Mouse (Mus musculus): ENCODE results near the gene Ezr.

Gene Ezr

DNA sequence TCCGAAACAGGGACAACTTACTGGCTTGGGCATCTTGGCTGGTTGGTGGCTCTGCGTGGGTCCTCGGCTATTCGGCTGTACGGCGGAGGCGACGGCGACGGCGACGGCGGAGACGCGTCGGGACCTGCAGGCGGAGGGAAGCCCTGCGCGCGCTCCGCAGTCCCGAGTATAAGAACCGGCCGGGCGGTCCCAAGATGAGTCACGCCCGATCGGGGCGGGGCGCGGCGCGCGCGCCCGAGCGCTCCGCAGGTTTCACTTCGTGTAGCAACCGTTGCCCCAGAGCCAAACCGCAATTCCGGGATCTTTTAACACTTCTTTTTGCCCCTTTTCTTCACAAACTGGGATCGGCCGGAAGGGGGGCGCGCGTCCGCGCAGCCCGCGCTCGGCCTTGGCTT, at the start of gene Ezr:
Ezr (minus strand) TSS at position 174 of the 395 bp plus-strand sequence.
- DNase-seq, result peak; percentile 86 to 89

DNA sequence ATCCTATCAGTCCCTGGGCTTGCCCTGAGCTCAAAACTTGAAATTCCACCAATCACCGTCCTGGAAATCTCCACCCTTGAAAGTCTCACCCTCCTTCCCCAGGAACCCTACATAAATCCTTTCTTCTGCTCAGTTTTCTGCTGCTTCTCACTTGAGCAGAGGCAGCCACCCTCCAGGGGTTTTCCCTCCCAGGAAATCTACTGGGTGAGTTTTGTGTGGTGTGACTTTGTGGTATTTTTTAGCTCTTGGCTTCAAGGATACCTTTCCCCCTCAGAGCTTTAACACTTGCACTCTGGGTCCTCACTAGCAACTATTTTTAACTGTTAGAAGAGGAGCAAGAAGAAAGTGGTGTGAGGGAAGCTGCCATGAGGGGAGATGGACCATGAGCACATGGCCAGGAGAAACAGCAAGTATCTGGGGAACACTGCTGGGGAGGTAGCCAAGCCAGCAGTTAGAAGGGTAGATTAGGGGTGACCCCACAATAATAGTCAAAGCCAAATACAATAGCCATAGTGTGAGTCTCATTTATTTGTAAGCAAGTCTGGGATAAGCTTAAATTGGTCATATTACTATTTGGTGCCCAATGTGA, 47.5 kb upstream of the Ezr start:
- DNase-seq, result no peak

DNA sequence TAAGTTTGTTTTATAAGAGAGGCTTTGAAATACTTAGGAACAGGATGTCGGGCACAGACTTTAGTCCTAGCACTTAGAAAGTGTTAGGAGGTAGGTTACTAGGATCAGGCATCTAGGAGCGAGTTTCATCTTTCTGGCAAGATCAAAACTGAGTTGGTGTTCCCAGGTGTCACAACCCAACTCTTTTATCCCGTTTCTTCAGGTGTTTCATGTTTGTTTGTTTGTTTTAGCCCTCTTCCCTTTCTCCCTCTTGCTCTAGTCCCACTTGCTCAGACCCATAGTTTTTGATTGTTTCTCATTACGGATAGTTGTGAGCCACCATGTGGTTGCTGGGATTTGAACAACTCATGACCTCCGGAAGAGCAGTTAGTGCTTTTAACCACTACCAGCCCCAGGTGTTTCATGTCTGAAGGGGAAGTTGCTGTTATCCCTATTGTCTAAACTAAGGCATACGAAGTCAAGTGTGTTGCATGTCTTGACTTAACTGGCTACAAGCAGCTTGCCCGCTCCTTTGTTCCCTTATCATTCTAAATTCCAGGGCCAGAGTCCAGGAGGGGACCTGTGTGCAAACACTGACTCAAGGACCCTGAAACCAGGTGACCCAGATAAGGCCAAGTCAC, 46.1 kb upstream of the Ezr start:
- DNase-seq, result no peak

DNA sequence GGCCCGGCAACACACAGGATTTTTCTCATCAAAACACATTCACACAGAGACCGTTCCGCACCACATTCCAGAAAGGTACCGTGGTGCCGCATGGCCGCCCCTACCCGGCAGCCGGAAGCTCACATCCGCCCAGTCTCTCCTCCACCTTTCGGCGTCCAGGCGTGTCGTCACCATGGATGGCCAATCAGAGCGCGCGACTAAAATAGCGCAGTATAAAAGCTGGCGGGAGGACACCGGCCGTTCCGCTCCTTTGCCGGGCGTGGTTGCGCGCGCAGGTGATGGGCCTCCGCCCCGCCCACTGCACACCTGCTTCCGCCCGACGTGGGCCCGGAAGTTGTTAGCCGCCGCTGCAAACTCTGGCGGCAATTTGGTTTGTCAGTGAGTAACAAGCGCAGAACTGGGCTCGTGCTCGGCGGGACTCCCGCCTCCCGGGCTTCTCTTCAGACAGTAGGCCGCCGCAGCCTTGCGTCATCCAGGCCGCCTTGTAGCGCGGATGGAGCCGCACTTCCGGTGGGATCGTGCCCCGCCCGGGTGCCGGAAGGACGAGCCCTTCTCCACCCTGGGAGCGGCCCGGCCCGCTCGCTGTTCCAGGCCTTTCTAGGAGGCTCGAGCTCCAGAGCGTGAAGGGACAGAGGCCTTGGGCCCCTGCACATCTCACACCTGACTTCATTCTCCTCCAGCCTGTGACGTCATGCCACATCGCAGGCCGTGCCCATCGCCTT, 45.3 kb upstream of the Ezr start:
- DNase-seq, result peak; percentile 98 to 99

DNA sequence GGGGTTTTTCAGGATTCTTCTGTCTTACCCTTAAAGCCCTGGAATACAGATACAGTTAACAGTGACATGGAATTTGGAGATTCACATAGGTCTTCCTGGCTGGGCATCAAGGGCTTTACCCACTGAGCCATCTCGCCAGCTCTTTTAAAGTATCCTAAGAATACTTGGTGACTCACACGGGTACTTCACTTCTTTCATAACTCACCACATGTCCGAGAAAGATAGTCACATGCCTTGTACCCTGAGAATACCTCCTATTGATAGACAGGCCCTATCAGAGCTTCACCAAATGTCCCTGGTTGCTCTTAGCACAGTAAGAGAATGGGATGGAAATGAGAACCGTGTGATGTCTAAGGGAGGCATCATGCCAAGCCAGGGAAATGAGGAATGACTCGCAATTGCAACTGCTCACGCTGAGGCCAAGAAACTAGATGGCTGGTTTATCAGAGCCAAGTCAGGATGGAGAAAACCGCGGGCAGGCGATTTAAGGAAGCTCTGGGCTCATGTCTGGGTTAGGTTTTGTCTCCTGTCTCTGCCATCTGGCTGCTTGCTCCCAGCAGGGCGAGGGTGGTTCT, 44.7 kb upstream of the Ezr start:
- no peak for DNase-seq

DNA sequence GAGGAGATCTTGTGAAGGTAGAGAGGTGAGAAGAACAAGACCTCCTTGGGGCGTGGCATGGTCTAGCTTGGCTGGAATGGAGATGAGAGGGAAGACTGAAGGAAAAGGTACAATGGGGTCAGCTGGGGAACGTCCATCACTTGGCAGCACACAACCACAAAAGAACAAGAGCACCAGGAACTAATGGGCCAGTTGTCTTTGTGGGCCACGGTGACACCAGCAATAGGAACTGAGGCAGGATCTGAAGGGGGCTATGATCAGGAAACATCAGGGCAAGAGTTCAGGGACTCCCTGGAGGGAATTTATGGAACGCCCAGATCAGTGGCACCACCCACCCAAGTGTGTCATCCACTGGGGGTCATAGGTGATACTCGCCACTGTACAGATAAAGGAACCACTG, 34.2 kb upstream of the Ezr start:
- no peak for DNase-seq

DNA sequence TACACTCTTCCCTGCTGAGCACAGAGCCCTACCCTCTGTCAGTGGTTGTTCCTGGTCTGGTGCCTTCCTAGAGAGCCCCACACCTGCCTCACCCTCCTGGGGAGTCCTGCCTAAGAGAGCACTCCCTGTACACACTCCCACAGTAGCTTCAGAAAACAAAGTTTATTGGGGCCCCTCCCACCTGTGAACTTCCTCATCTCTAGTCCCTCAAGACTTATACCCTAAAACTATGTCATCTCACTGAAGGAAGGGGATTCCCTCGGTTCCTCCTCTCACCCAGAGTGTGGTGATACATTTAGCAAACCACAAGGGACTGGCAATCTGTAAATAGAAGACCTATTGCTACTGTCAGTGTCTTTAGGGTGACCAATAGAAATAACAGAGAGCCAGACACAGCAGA, 33.6 kb upstream of the Ezr start:
- DNase-seq, result no peak

DNA sequence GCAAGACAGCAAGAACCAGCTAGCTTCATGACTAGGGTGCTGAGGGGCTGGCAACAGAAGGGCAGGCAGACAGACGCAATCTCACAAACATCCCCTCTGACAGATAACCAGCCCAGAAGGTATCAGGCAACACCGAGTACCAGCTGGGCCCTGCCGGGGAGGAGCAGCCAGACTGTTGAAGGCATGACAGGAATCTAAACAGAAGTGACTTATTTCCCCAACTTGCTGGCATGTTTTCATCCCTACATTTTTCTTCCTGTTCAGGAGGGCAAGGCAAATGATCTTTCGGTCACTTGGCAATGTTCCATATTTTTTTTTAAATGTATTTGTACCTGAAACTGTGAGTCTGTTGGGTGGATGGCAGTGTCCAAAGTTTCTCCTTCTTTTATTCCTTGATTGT, 32.1 kb upstream of the Ezr start:
- DNase-seq, result no peak

DNA sequence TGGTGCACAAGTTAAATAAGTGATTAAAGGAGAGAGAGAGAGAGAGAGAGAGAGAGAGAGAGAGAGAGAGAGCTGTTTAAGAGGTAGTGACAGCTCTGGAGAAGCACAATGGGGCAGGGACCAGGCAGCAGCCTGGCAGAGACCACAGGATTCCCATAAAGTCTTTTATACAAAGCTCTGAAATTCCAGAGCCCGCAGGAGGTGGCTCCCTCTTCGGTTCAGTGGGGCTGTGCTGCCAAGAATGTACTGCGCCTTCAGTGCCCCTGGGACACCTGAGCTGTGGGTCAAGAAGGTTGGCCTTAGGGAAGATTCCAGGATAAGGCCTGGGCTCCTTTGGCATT, 30.2 kb upstream of the Ezr start:
- DNase-seq, result no peak

DNA sequence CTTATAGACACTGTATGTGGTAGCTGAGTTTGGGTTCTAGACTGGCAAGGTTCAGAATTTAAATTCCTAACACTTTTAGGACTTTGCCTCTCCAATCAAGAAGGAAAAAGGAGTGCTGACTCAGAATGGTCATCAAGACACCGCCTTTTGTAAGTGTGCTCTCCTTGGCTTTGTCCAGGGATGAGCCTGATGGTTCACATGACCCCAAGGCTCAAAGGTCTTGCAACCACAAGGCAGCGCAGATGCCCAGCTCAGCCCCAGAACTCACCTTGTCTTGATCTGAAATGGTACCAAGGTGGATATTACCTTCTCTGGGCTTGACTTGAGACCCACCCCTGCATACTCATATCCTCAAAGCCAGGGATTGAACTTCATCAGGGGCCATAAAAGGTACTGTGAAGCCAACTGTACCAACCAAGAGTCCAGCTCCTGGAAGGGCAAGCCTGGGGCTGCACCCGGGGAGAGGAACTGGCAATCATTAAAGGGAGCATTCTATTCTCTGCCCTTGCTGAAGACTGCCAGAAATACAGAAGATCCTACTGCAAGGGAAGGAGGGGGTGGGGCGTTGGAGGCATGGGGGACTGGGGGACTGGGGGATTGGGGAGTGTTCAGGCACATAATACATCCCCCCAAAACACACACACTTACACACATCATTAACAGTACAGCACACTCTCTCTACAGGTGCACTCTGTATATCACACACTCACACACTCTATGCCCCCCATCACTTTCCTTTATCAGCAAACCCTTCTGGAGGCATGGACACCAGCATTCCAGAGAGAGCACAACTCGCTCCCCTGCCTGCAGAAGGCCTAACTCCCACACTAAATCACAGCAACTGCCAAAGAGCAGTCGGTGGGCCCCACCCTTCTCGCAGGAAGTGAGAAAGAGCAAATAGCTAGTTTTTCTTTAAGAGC, 29.6 kb upstream of the Ezr start:
- DNase-seq, result no peak

DNA sequence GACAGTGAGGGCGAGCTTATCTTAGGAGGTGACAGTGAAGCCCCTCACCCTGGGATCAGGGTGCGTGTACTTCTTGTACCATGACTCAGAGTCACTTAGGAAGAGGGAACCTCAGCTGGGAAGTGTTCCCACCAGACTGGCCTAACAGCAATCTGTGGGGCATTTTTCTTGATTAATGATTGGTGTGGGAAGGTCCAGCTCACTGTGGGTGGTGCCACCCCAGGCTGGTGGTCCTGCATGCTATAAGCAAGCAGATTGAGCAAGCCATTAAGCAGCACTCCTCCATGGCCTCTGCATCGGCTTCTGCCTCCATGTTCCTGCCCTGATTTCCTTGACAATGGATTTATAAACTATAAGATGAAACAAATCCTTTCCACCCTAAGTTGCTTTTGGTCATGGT, 26.7 kb upstream of the Ezr start:
- DNase-seq, result no peak

DNA sequence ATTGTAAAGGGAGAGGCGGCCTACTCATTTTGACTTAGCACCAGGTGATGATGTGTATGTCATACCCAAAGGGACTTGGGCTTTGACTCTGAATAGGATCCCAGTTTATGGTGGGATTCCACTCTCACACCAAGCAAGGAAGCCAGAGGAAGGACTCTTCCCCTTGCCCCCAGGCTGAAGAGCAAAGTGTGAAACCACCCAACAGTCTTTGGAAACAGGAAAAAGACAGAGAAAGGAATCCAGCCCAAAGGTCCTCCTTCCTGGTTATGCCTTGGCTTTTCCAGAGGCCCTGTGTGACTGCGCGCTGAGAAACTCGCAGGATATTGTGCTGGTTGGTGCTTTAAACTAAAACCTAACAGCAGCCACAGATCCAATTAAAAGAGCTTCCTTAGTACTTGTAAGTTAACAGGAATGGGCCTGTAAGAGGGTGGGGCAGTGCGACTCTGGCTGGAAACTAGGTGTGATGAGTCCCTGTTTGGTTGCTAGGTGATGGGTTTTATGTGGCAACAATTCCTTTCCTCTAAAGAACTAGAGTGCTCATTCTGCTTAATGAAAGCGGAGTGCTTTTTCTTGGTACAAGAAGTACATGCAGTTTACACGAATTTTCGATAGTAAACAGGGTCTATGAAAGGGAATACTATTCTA, 26.1 kb upstream of the Ezr start:
- DNase-seq, result no peak

DNA sequence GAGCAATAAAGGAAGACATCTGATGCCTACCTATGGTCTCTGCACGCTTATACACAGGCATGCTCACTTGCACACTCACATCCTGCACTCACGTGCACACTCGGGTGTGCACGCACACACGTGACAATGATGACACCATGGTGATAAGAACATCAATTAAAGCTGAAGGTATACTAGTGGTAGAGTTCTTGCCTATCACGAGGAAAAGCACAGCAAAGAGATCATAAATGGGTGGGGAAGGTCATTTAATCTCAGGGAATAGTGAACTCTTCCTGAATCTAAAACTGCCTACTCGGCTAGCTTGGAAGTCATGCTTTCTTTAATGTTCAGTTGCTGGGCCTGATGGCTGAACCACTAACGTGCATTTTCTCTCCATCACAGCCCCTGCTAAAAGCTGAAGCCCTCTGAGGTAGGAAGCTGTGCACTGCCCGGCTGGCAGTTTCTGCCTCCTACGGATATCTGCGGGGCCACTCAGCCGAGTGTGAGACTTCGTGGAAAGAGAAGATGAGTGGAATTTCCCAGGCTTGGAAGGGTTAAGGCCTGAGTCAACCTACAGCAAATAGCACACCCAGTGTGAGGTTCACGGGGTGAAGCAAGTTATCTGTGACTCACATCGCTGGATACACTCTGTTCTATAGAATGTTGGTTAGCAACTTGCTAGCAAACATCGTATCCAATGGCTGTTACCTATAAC, 25.4 kb upstream of the Ezr start:
- no peak for DNase-seq

DNA sequence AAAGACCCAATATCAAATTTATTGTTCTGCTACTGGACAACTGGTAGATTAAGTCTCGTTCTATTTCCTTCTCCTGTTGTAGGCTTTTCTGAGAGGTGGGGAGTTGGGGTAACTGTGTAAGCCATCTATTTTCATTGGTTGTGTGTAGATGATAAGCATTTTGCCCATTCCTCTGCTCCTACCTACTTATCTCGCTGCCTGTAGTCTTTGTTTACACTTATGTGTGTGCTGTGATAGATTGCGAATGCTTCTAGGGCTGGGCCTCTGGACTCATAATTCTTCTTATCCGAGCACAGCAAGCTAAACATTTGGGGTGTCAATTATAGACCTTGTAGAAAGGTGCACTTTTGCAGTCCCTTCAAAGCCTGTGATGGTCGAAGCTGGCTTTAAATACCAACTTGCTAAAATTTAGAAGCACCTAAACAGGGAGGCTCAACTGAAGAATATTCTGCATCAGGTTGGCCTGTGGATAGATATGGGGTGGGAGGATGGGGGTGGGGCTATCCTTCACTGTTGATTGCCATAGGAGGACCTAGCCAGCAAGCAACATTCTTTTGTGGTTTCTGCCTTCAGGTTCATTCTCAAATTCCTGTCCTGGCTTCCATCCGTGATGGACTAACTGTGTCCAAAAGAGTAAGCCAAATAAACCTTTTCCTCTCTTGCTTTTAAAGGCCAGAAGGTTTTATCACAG, 22.4 kb upstream of the Ezr start:
- DNase-seq, result no peak

DNA sequence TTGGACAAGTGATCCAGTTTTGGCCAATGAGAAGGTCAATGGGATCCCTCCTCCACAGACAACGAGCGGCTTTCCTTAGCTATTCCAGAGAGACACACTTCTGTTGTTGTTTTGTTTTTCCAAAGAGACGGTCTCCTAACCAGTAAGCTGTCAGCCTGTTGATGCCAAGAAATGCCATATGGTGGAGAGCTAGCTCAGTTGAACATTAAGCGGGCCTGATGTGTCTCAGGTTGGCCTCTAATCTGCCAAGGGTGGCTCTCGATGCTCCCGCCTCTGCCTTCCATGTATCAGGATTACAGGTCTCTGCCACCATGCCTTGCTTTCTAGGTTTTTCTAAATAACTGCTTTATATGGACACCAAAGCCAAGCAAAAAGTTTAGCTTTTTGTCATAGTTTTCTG, 21.5 kb upstream of the Ezr start:
- peak; percentile 45 to 56 for DNase-seq

DNA sequence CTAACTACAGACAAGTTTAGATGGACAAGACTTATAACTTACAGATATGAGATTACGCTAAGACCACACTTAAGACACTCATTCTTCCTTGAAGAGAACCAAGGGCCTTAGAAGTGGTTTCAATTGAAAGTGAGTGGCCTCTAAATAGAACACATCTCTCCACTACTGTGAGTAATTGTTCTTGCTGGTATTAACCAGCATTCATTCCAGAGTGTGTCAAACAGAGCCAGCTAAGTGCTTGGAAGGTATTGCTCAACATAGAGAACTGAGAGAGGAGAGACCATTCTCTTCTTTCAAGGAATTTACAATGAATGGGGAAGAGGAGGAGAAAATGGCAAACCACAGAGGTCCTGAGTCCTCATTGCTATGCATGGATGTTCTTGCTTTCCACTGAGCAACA, 21.0 kb upstream of the Ezr start:
- no peak for DNase-seq

DNA sequence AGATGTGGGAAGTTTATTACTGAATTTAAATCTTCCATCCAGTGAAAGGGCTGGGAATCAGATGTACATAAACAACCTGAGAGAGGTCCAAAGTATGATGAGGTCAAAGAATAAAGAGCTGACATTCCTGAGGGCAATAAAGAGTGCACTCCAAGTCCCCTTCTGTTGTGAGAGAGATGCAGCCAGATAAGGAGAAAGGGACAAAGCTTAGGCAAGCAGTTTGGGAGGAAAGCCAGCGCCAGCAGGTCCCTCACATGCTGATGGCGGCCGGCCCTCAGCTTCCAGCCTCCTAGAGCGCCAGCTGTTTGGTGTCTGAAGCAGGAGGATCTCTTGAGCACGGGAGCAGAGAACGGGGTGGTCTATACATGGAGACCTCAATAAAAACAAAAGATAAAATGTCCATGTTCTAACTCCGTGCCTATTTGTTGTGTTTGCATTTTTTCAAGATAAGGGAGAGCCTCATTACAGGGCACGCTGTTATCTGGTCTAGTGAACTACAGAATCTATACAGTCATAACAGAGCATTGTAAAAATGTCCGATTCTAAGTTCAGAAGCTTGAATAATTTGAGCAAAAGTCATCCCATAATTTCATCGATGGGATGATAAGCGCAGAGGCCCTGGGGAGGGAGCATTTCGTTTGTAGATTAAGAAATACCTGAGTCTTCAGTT, 15.9 kb upstream of the Ezr start:
- DNase-seq, result no peak

DNA sequence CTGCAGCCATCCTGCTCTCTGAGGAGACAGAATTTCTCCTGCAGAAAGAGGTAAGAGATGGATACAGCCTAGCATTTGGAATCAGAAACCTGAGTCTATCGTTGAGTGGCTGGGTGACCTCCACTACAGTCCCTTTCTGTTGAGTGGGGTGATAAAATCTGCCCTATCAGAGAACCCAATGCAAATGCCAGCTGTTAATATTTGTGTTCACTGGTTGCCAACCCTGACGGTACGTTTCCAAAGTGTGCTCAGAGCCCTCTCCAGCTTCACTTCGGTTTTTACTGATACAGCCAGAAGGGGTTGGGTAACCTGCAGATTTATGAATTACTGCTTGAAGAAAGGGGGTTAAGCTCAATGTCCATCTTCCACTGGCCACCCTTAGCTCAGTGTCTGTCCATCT, 14.9 kb upstream of the Ezr start:
- no peak for DNase-seq

DNA sequence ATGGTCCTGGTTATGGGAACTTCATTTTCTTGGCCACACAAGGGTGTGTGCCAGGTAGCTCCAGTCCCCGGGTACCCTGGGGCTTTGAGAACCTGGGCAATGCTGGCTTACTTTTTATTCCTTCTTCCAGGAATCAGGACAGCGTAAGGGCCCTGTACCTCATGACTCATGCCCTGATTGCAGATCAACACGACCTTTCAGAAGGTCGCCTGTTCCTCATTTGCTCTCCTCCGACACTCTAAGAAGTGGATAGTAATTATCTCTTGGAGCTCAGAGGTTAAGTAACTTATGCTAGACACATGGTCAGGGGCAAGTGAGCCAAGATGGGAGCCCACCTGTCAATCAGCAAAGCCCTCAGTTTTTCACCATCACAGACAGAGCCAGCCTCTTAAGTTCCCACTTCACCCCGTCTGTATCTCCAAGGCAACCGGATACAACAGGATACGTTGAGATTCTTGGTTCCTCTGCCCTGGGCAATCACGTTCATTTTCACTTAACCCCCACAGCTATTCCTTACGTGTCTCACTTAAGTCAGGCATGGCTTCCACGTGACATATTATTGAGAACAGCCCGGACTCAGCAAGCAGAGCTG, 11.7 kb upstream of the Ezr start:
- no peak for DNase-seq

DNA sequence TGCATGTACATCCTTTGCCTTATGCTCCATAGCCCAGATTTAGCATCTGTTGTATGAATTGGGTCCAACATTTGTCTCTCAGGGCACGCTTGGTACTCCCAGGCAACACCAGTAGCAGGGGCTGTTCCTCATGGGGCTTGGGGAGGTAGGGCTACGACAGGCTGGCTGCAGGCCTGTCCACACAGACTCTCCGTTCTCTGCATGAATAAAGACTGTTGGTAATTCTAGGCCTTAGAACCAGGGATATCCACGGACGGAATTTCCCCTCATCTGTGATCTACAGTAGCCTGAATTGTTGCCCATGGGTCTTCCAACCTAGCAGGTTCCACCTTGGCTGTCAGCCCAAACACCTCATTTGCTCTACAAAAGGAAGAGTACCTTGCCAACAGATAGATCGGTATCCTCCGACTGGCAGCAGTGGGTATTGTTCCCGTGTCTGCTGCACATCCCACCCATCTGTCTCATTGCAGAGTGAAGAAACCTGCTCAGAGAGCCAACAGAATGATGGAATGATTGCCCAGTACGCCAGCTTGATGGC, 7.1 kb upstream of the Ezr start:
- peak; percentile 57 to 59 for DNase-seq

Data from cerebellum, postnatal 25 days (tissue).